Mouse (Mus musculus) left cerebral cortex, postnatal 25 days (tissue): ENCODE data around the gene Mbl2. TPM values are rescaled to one million over a fixed set of nuclear protein-coding genes. Genes with fewer than 3 reads are reported as not detected.

ENCODE experiments used
- DNase-seq, 2 experiments: peaks; one replicate each; pipeline ENCODE4 v3.0.0; 2022; ENCODE audit warnings: low spot score in 2 of 2, mixed read lengths in 1 of 2
- intact Hi-C: fragments of 180-260 bp; cut with DNase I; formaldehyde crosslinking; loops from one replicate; pipeline ENCODE4 v1.15.1; 2025
- microRNA-seq, 2 experiments: library from miRNA; unstranded; fragments of <30 nt; microRNA quantifications; one replicate each; pipeline ENCODE4 v1.2.0; 2022
- total RNA-seq, 2 experiments: library from RNA; stranded (reverse); gene quantifications; 2 replicates each; pipeline ENCODE4 v1.2.3; 2021

Mbl2 gene
- total RNA-seq, 2 experiments from 2014 or later, result not detected

GRCm38 (mm10) chr19:30287899-30288490, 55.3 kb downstream of the Mbl2 start:
- DNase-seq, result no peak
- intact Hi-C loops, result no loop called here

Small RNA genes within 50 kb of the gene (microRNA-seq; reads per million reads assigned to microRNA genes)
- gene Gm24108, result 0 reads per million in 2 experiments

Other genes with a start within 250 kb of the Mbl2 start
- gene Trpd52l3, start 229.2 kb upstream of the Mbl2 start, total RNA-seq, result not detected
- gene Uhrf2, start 202.4 kb upstream of the Mbl2 start, total RNA-seq, result 10 to 100 TPM; 52.0 to 57.4 TPM
- gene Gldc, start 57.5 kb upstream of the Mbl2 start, total RNA-seq, result 10 to 100 TPM; 21.8 to 22.1 TPM